Mouse (Mus musculus) embryonic facial prominence, embryonic 15.5 days (tissue): ENCODE measurements around the gene Aacs. TPM values are rescaled to one million over a fixed set of nuclear protein-coding genes. Genes with fewer than 3 reads are reported as not detected.

Experiments
- ATAC-seq: fragments of 200-750 bp; cut with Nextera tagmentation; 2 replicates; pipeline ENCODE4 v1.8.0; 2017; ENCODE audit warnings: low read depth, moderate TSS enrichment; ENCODE audit not compliant: insufficient number of reproducible peaks, low FRiP score, low TSS enrichment
- H3K27ac ChIP-seq: fragments of 300-500 bp; sonication (generic); replicated peaks from 2 replicates; pipeline ENCODE4 v1.5.1; 2015; ENCODE audit warnings: mild to moderate bottlenecking, inconsistent platforms
- H3K27me3 ChIP-seq: fragments of 300-500 bp; sonication (generic); 2 replicates; pipeline ENCODE4 v1.6.1; 2015; ENCODE audit warnings: inconsistent platforms
- H3K36me3 ChIP-seq: fragments of 300-500 bp; sonication (generic); 2 replicates; pipeline ENCODE4 v1.6.1; 2015; ENCODE audit warnings: mild to moderate bottlenecking, inconsistent platforms
- H3K4me1 ChIP-seq: fragments of 300-500 bp; sonication (generic); 2 replicates; pipeline ENCODE4 v1.6.1; 2015; ENCODE audit warnings: inconsistent platforms
- H3K4me2 ChIP-seq: fragments of 300-500 bp; sonication (generic); replicated peaks from 2 replicates; pipeline ENCODE4 v1.6.1; 2015; ENCODE audit warnings: mild to moderate bottlenecking, inconsistent platforms
- H3K4me3 ChIP-seq: fragments of 300-500 bp; sonication (generic); replicated peaks from 2 replicates; pipeline ENCODE4 v1.5.1; 2015; ENCODE audit warnings: mild to moderate bottlenecking, inconsistent platforms
- H3K9ac ChIP-seq: fragments of 300-500 bp; sonication (generic); 2 replicates; pipeline ENCODE4 v1.6.1; 2015; ENCODE audit warnings: inconsistent platforms
- H3K9me3 ChIP-seq: fragments of 300-500 bp; sonication (generic); replicated peaks from 2 replicates; pipeline ENCODE4 v1.6.1; 2016; ENCODE audit warnings: inconsistent platforms
- WGBS: fragments of 180-500 bp; shearing (Covaris S2); methylation state at CpG from one replicate; pipeline ENCODE4 v1.1.7; 2015; 5-methylcytosine and 5-hydroxymethylcytosine counted together
- polyA plus RNA-seq: library from polyadenylated mRNA; unstranded; fragments of >200 nt; fragmentation: Nextera tagmentation; extraction: Ambion mirVana; gene quantifications from 2 replicates; pipeline ENCODE4 v1.2.1, GENCODE M21; 2015

Aacs gene
- polyA plus RNA-seq, 1 experiment from 2014 or later: 46.3 TPM

GRCm38 (mm10) chr5:125520930-125521590, 45.4 kb downstream of the Aacs start:
- no peaks in the 10 kb centered on the region for H3K9me3 ChIP-seq
- H3K9ac ChIP-seq: no peak overlapping the region
- no peak for ATAC-seq
- peaks cover 14% of the 10 kb centered on the region for H3K36me3 ChIP-seq
- WGBS: 22% methylated on average over 15 of the region's 15 CpGs
- no peaks in the 10 kb centered on the region for H3K4me1 ChIP-seq
- no peaks in the 10 kb centered on the region for H3K27me3 ChIP-seq
- H3K4me2 ChIP-seq: no peak overlapping the region
- no peak overlapping the region for H3K27ac ChIP-seq
- no peak overlapping the region for H3K4me3 ChIP-seq

DNA sequence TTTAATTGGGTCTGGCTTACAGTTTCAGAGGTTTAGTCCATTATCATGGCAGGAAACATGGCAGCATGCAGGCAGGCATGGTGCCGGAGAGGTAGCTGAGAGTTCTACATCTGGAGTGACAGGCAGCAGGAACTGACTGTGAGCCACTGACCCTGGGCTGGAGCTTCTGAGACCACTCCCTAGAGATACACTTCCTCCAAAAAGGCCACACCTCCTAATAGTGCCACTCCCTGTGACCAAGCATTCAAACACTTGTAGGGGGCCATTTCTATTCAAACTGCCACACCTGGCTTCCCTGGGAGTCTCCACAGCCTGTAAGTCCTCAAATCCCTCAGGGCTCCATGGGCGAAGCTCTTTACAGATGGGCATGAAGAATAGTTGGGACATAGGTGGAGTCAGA, 47.7 kb downstream of the Aacs start:
- Histone ChIP-seq H3K36me3 (no peaks in the 10 kb centered on the region), H3K9ac (no peak overlapping the region), H3K4me3 (no peak overlapping the region), H3K27ac (no peak overlapping the region), H3K4me1 (no peaks in the 10 kb centered on the region), H3K9me3 (no peaks in the 10 kb centered on the region), H3K27me3 (peaks cover 7% of the 10 kb centered on the region; the same call in 1 of the 2 replicates), H3K4me2 (no peak overlapping the region)
- WGBS: 72% methylated on average over 2 of the region's 2 CpGs
- no peak for ATAC-seq

GRCm38 (mm10) chr5:125525516-125525915, 49.9 kb downstream of the Aacs start:
- no peak for ATAC-seq
- H3K27me3 ChIP-seq: peaks cover 26% of the 10 kb centered on the region
- no peaks in the 10 kb centered on the region for H3K9me3 ChIP-seq
- no peak overlapping the region for H3K4me2 ChIP-seq
- H3K4me1 ChIP-seq: no peaks in the 10 kb centered on the region
- 58% methylated on average over 5 of the region's 5 CpGs for WGBS
- H3K27ac ChIP-seq: no peak overlapping the region
- no peak overlapping the region for H3K4me3 ChIP-seq
- no peaks in the 10 kb centered on the region for H3K36me3 ChIP-seq
- H3K9ac ChIP-seq: no peak overlapping the region

GRCm38 (mm10) chr5:125526464-125526863, 50.9 kb downstream of the Aacs start:
- H3K9me3 ChIP-seq: no peaks in the 10 kb centered on the region

DNA sequence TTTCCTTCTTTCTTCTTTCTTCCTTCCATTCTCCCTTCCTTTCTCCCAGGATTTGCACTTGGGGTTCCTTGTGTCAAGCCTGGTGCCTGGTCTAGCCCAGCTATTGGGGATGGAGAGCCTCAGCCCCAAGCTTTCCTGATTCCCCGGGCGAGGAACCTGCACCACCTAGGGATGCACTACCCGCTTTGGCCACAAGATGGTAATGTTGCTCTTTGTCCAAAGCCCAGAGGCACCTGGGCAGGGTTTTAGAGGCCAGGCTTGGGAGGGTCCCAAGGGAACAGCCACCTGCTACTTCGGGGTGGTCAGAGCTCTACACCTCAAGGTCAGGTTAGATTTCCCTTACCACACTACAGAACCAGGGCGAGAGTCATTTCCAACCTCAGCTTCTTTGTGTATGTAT, 53.5 kb downstream of the Aacs start:
- 2% methylated on average over 5 of the region's 5 CpGs for WGBS
- Histone ChIP-seq H3K9ac (no peak overlapping the region), H3K4me1 (peaks cover 16% of the 10 kb centered on the region), H3K27me3 (peaks cover 60% of the 10 kb centered on the region), H3K27ac (no peak overlapping the region), H3K9me3 (no peaks in the 10 kb centered on the region), H3K4me2 (no peak overlapping the region), H3K36me3 (no peaks in the 10 kb centered on the region), H3K4me3 (no peak overlapping the region)
- ATAC-seq: no peak

More at GRCm38 (mm10) chr5:125526464-125526863, 50.9 kb downstream of the Aacs start:
- 70% methylated on average over 4 of the region's 4 CpGs for WGBS
- no peak overlapping the region for H3K27ac ChIP-seq
- H3K36me3 ChIP-seq: no peaks in the 10 kb centered on the region
- no peak for ATAC-seq
- H3K4me3 ChIP-seq: no peak overlapping the region
- peaks cover under 1% of the 10 kb centered on the region; the same call in 1 of the 2 replicates for H3K4me1 ChIP-seq
- no peak overlapping the region for H3K9ac ChIP-seq
- H3K27me3 ChIP-seq: peaks cover 34% of the 10 kb centered on the region
- no peak overlapping the region for H3K4me2 ChIP-seq

DNA sequence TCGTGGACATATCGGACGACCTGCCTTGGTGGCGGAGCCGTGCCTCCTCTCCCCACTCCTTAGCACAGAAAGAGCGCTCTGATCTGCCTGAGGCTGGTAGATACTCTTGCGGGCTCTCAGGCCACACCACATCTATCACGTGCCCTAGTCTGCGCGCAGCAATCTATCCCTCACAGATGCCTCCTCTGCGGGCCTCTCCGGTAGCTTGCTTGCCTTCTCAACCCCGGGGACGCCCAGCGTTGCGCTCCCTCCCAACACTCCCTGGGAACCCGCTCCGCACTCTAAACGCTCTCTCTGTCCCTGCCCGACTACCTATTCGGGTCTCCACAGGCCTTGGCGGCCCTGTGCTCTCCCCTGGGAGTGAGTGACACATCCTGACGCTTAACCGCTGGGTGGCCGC, 56.0 kb downstream of the Aacs start, which contains the start of gene Tmem132b:
Gene Tmem132b (plus strand): TSS at position 141 of the 400 bp plus-strand sequence.
- no peak for ATAC-seq
- H3K9me3 ChIP-seq: no peaks in the 10 kb centered on the region
- no peak within 1 kb of the TSS for H3K27ac ChIP-seq
- peaks cover 16% of the 10 kb centered on the region for H3K4me1 ChIP-seq
- peak within 1 kb of the TSS; percentile 89 for H3K4me2 ChIP-seq
- 2% methylated on average over 22 of the region's 25 CpGs for WGBS
- H3K27me3 ChIP-seq: peaks cover 85% of the 10 kb centered on the region
- H3K9ac ChIP-seq: no peak within 1 kb of the TSS
- H3K4me3 ChIP-seq: peak within 1 kb of the TSS; percentile 50
- no peaks in the 10 kb centered on the region for H3K36me3 ChIP-seq

- H3K36me3 ChIP-seq: no peaks in the 10 kb centered on the region
- no peak overlapping the region for H3K27ac ChIP-seq
- peak overlapping the region; percentile 89 for H3K4me2 ChIP-seq
- WGBS: 0% methylated on average over 30 of the region's 30 CpGs
- peak; percentile 13; the same call in 1 of the 2 replicates for ATAC-seq
- no peak overlapping the region for H3K9ac ChIP-seq
- peak overlapping the region; percentile 50 for H3K4me3 ChIP-seq
- H3K4me1 ChIP-seq: peaks cover 16% of the 10 kb centered on the region
- peaks cover 88% of the 10 kb centered on the region for H3K27me3 ChIP-seq
- H3K9me3 ChIP-seq: no peaks in the 10 kb centered on the region
Observed at GRCm38 (mm10) chr5:125532191-125532544, 56.6 kb downstream of the Aacs start.

DNA sequence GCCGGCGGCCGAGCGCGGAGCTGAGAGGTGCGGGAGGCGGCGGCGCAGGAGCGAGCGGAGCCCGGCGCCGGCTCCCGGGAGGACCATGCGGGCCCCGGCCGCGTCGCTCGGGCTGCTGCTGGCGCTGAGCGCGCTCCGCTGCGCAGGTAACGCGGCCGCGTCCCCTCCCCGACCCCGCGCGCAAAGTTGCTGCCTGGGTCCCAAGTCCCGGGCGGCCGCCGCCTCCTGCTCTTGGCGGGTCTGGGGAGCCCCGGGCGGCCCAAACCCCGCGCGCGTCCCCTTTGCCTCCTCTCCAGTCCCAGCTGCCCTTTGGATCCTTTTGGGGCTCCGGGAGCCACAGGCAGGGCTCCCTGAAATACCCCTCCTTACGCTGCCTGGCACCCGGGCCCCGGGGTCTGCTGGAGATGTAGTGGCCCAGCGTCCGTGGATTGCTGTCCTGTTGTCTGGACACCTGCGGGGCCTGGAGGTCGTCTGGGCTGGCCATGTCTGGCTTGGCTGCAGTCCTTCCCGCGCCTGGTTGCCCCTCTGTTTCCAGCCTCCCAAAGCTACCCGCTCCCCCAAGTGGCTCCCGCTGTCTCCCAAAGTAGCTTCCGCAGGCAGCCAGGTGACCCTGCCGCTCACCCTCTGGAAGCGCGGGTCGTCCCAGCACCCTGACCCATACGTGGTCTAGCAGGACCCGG, 57.1 kb downstream of the Aacs start:
- ATAC-seq: no peak
- WGBS: under 1% methylated on average over 63 of the region's 64 CpGs
- H3K4me3 ChIP-seq: peak overlapping the region; percentile 50

GRCm38 (mm10) chr5:125533225-125533900, 57.7 kb downstream of the Aacs start:
- Histone ChIP-seq H3K4me2 (peak overlapping the region; percentile 89), H3K9ac (no peak overlapping the region), H3K27me3 (peaks cover 83% of the 10 kb centered on the region), H3K27ac (no peak overlapping the region), H3K9me3 (no peaks in the 10 kb centered on the region), H3K4me1 (peaks cover 16% of the 10 kb centered on the region), H3K4me3 (peak overlapping the region; percentile 50), H3K36me3 (no peaks in the 10 kb centered on the region)
- WGBS: 2% methylated on average over 24 of the region's 24 CpGs
- ATAC-seq: no peak; the same call in 1 of the 2 replicates

More for the DNA sequence above, 57.1 kb downstream of the Aacs start:
- Histone ChIP-seq H3K4me2 (peak overlapping the region; percentile 89), H3K27me3 (peaks cover 87% of the 10 kb centered on the region), H3K9ac (no peak overlapping the region), H3K27ac (no peak overlapping the region), H3K9me3 (no peaks in the 10 kb centered on the region), H3K36me3 (no peaks in the 10 kb centered on the region), H3K4me1 (peaks cover 16% of the 10 kb centered on the region)

- no peak overlapping the region for H3K27ac ChIP-seq
- WGBS: 7% methylated on average over 7 of the region's 7 CpGs
Observed at GRCm38 (mm10) chr5:125534168-125534610, 58.6 kb downstream of the Aacs start.

DNA sequence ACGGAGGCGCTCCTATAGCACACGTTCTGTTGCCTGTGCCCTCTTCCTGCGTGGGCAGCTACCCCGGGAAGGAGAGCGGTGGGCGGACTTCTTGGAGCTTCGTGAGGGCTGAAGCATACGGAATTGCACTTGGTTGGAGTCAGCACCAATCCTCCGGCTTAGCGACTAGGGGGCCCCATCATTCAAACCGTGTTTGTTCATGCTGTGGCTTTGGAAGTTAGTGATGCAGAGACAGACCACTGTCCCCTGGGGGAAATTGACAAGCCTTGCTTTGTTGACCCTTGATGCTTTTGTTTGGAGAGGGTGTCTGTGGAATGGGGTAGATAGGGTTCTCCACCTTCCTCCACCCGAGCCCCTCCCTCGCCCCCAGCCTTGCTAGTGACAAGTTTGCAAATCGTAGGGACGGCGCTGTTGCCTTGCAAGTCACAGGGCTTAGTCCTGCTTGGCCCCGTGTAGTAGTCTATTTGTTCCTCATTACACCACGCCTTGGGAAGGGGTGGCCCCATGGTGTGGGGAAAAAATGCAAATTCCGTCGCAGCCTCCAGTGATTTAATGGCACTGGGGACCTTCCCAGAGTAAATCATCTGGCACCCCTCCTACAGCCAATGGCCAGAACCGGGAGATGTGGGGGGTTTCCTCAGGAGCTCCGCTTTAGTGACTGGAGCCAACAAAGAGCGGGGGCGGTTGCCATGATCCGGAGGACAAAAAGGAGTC, 59.2 kb downstream of the Aacs start:
- no peaks in the 10 kb centered on the region for H3K9me3 ChIP-seq
- H3K4me2 ChIP-seq: no peak overlapping the region; the same call in 1 of the 2 replicates
- peaks cover 70% of the 10 kb centered on the region for H3K27me3 ChIP-seq
- peaks cover 16% of the 10 kb centered on the region for H3K4me1 ChIP-seq
- H3K36me3 ChIP-seq: no peaks in the 10 kb centered on the region
- H3K4me3 ChIP-seq: no peak overlapping the region
- H3K9ac ChIP-seq: no peak overlapping the region
- WGBS: 2% methylated on average over 26 of the region's 26 CpGs
- no peak for ATAC-seq
- H3K27ac ChIP-seq: no peak overlapping the region

More at GRCm38 (mm10) chr5:125534168-125534610, 58.6 kb downstream of the Aacs start:
- H3K4me2 ChIP-seq: no peak overlapping the region
- no peak for ATAC-seq
- no peaks in the 10 kb centered on the region for H3K36me3 ChIP-seq
- peaks cover 75% of the 10 kb centered on the region for H3K27me3 ChIP-seq
- no peak overlapping the region for H3K4me3 ChIP-seq
- peaks cover 16% of the 10 kb centered on the region for H3K4me1 ChIP-seq
- no peaks in the 10 kb centered on the region for H3K9me3 ChIP-seq
- no peak overlapping the region for H3K9ac ChIP-seq
